Comparison of ENCODE assay signal across 23 mouse cellular contexts in the genomic region with DNA sequence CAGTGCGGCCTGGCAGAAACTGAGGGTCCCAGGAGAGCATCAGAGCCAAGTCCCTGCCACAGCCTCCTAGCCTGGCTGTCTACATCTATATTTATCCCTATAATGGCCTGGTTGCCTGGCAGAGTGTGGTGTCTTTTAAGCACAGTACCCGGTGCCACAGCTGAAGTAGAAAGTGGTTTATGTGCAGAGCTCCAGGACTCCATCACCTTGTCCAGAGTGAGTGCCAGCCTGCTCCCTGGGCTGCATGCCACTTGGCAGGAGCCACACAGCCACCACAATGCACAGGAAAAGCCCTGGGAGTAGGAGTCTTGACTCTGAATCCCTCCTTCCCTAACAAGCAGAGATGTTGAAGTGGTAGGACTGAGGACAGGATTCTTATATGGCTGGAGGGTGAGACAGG. TPM values are rescaled to one million over a fixed set of nuclear protein-coding genes. Genes with fewer than 3 reads are reported as not detected.
A peak's percentile ranks its signal among the peaks of the same experiment; 100 is the strongest.
DNase-seq lines count a peak whose midpoint lies in the region; ATAC-seq and TF ChIP-seq lines count a peak whose summit lies in the region.
"Had no signal": no experiment of that assay in that cellular context is flagged by ENCODE, and none has a peak within 500 bp of the region (broad histone marks: within the 10 kb centered on the region; RNA-seq: fewer than 3 reads in every experiment).

No protein-coding gene starts in this region.

- no peak overlapping the region for H3K4me3 ChIP-seq in forebrain, postnatal 0 days (ENCODE audit: low read depth, low read length)
- H3K4me3 ChIP-seq in forebrain, embryonic 13.5 days, result no peak overlapping the region
- no peak overlapping the region for H3K4me3 ChIP-seq in heart, embryonic 10.5 days
- no peak overlapping the region for H3K4me3 ChIP-seq in neural tube, embryonic 13.5 days
- no peak overlapping the region for H3K4me3 ChIP-seq in neural tube, embryonic 15.5 days (replicated peaks)
- H3K4me3 ChIP-seq: embryonic facial prominence, embryonic 10.5 days; kidney, embryonic 15.5 days; liver, embryonic 13.5 days; midbrain, embryonic 13.5 days; myocyte had no signal

- no peaks in the 10 kb centered on the region for H3K9me3 ChIP-seq in forebrain, postnatal 0 days (ENCODE audit: low read length)
- H3K9me3 ChIP-seq in forebrain, embryonic 13.5 days (replicated peaks), result no peaks in the 10 kb centered on the region
- no peaks in the 10 kb centered on the region for H3K9me3 ChIP-seq in heart, embryonic 10.5 days
- no peaks in the 10 kb centered on the region for H3K9me3 ChIP-seq in neural tube, embryonic 13.5 days
- no peaks in the 10 kb centered on the region for H3K9me3 ChIP-seq in neural tube, embryonic 15.5 days (replicated peaks)
- H3K9me3 ChIP-seq: embryonic facial prominence, embryonic 10.5 days; kidney, embryonic 15.5 days; liver, embryonic 13.5 days; midbrain, embryonic 13.5 days had no signal

- no peak overlapping the region for H3K9ac ChIP-seq in forebrain, postnatal 0 days
- H3K9ac ChIP-seq in forebrain, embryonic 13.5 days, result no peak overlapping the region
- no peak overlapping the region for H3K9ac ChIP-seq in neural tube, embryonic 13.5 days
- no peak overlapping the region for H3K9ac ChIP-seq in neural tube, embryonic 15.5 days (replicated peaks)
- H3K9ac ChIP-seq: kidney, embryonic 15.5 days; liver, embryonic 13.5 days; lung, embryonic 14.5 days; midbrain, embryonic 13.5 days had no signal

- H3K27me3 ChIP-seq in forebrain, postnatal 0 days (ENCODE audit: insufficient read depth, low read length), result no peaks in the 10 kb centered on the region
- 0 out of 2 replicates have a peak, but pooled peaks cover 6% of the 10 kb centered on the region for H3K27me3 ChIP-seq in forebrain, embryonic 13.5 days
- peaks cover 58% of the 10 kb centered on the region for H3K27me3 ChIP-seq in heart, embryonic 10.5 days (ENCODE audit: insufficient read depth, poor library complexity, severe bottlenecking)
- H3K27me3 ChIP-seq in neural tube, embryonic 13.5 days, result peaks cover 30% of the 10 kb centered on the region
- peaks cover 25% of the 10 kb centered on the region for H3K27me3 ChIP-seq in neural tube, embryonic 15.5 days (replicated peaks)

- no peaks in the 10 kb centered on the region for H3K36me3 ChIP-seq in forebrain, postnatal 0 days (ENCODE audit: insufficient read depth)
- no peaks in the 10 kb centered on the region for H3K36me3 ChIP-seq in forebrain, embryonic 13.5 days (ENCODE audit: poor library complexity, severe bottlenecking)
- H3K36me3 ChIP-seq in heart, embryonic 10.5 days, result no peaks in the 10 kb centered on the region
- H3K36me3 ChIP-seq in neural tube, embryonic 13.5 days, result no peaks in the 10 kb centered on the region
- no peaks in the 10 kb centered on the region for H3K36me3 ChIP-seq in neural tube, embryonic 15.5 days
- H3K36me3 ChIP-seq: embryonic facial prominence, embryonic 10.5 days; G1E; kidney, embryonic 15.5 days; liver, embryonic 13.5 days; midbrain, embryonic 13.5 days had no signal

- TF ChIP-seq CTCF in forebrain, postnatal 0 days (IDR thresholded peaks at IDR 0.05; ENCODE audit: low read depth), result no peak

- intact Hi-C loops in heart, postnatal 10 days (cut with DNase I), result loop anchor here (10.0 kb wide), 1 partner anchor 267 kb away; no protein-coding TSS in a partner anchor

- 45% methylated on average over 2 of the region's 2 CpGs for WGBS in forebrain, postnatal 0 days
- WGBS in forebrain, embryonic 13.5 days, result 77% methylated on average over 2 of the region's 2 CpGs
- 67% methylated on average over 2 of the region's 2 CpGs for WGBS in heart, embryonic 10.5 days
- WGBS in neural tube, embryonic 13.5 days, result 67% methylated on average over 2 of the region's 2 CpGs
- 59% methylated on average over 2 of the region's 2 CpGs for WGBS in neural tube, embryonic 15.5 days

- H3K4me1 ChIP-seq in forebrain, postnatal 0 days (ENCODE audit: insufficient read depth), result peaks cover 6% of the 10 kb centered on the region; the same call in 1 of the 2 replicates
- peaks cover 41% of the 10 kb centered on the region for H3K4me1 ChIP-seq in forebrain, embryonic 13.5 days
- peaks cover 15% of the 10 kb centered on the region for H3K4me1 ChIP-seq in heart, embryonic 10.5 days
- peaks cover 65% of the 10 kb centered on the region for H3K4me1 ChIP-seq in neural tube, embryonic 13.5 days (replicated peaks)
- peaks cover 53% of the 10 kb centered on the region for H3K4me1 ChIP-seq in neural tube, embryonic 15.5 days

- ATAC-seq in forebrain, postnatal 0 days, result no peak
- no peak for ATAC-seq in forebrain, embryonic 13.5 days
- no peak for ATAC-seq in neural tube, embryonic 13.5 days (ENCODE audit: low read depth)
- peak; percentile 36; the same call in 1 of the 2 replicates for ATAC-seq in neural tube, embryonic 15.5 days (ENCODE audit: low FRiP score)
- ATAC-seq: midbrain, embryonic 13.5 days had no signal

- no peak overlapping the region for H3K4me2 ChIP-seq in forebrain, postnatal 0 days (ENCODE audit: low read depth)
- H3K4me2 ChIP-seq in forebrain, embryonic 13.5 days, result no peak overlapping the region
- H3K4me2 ChIP-seq in neural tube, embryonic 13.5 days, result no peak overlapping the region
- H3K4me2 ChIP-seq in neural tube, embryonic 15.5 days, result no peak overlapping the region
- H3K4me2 ChIP-seq: kidney, embryonic 15.5 days; liver, embryonic 13.5 days; lung, embryonic 14.5 days; midbrain, embryonic 13.5 days had no signal

- peak; percentile 27 for DNase-seq in forebrain, postnatal 0 days
- peak; percentile 60 to 61 for DNase-seq in heart, postnatal 10 days
- DNase-seq in heart, embryonic 10.5 days (ENCODE audit: low spot score), result no peak
- DNase-seq in neural tube, embryonic 10.5 days (ENCODE audit: extremely low spot score, low spot score), result no peak
- no peak for DNase-seq in spleen, postnatal 10 days (ENCODE audit: low spot score in 2 of 2)
- DNase-seq: adrenal gland, adult 8-10 months; B cell, adult 2 months; cerebellum, adult 2 months; kidney, adult 11 months; kidney, postnatal 4 days; liver, embryonic 13.5 days; lung, embryonic 14.5 days; thymus, adult 2 months; thymus, postnatal 4 days had no signal

- no peak overlapping the region for H3K27ac ChIP-seq in forebrain, postnatal 0 days (ENCODE audit: low read depth, low read length)
- H3K27ac ChIP-seq in forebrain, embryonic 13.5 days, result no peak overlapping the region
- H3K27ac ChIP-seq in heart, embryonic 10.5 days, result no peak overlapping the region
- peak overlapping the region; percentile 49; the same call in 1 of the 2 replicates for H3K27ac ChIP-seq in neural tube, embryonic 13.5 days (replicated peaks)
- H3K27ac ChIP-seq in neural tube, embryonic 15.5 days (replicated peaks), result peak overlapping the region; percentile 63
- H3K27ac ChIP-seq: embryonic facial prominence, embryonic 10.5 days; kidney, embryonic 15.5 days; liver, embryonic 13.5 days; midbrain, embryonic 13.5 days; stomach, postnatal 0 days had no signal

RNA-seq across cellular contexts. Expression of a gene that starts 4.7 kb away (rescaled TPM):
- 49.2 and 68.8 TPM in 2 replicates for total RNA-seq in forebrain, postnatal 0 days (2014; rRNA removed)
- polyA plus RNA-seq in forebrain, postnatal 0 days (2015; fragmentation: Nextera tagmentation; extraction: Ambion mirVana), result 41.6 and 58.3 TPM in 2 replicates
- polyA plus RNA-seq in forebrain, embryonic 13.5 days (2015; fragmentation: Nextera tagmentation; extraction: Ambion mirVana), result 14.3 and 18.6 TPM in 2 replicates
- total RNA-seq in heart, postnatal 10 days (2021), result 1 to 10 TPM; 6.3 to 7.0 TPM
- 5.6 and 6.8 TPM in 2 replicates for polyA plus RNA-seq in heart, embryonic 10.5 days (2016; fragmentation: Nextera tagmentation; extraction: Ambion mirVana)
- polyA plus RNA-seq in neural tube, embryonic 13.5 days (2015; fragmentation: Nextera tagmentation; extraction: Ambion mirVana), result 21.1 and 22.0 TPM in 2 replicates
- 25.6 and 29.9 TPM in 2 replicates for polyA plus RNA-seq in neural tube, embryonic 15.5 days (2015; fragmentation: Nextera tagmentation; extraction: Ambion mirVana)

Comparison
In these comparisons a context has a peak if more than half of its experiments do, and no peak if none do; other contexts are left out.
1. DNase-seq: peak in forebrain, postnatal 0 days (single experiment) and heart, postnatal 10 days (2 of 2); none in heart, embryonic 10.5 days (single experiment), neural tube, embryonic 10.5 days (single experiment) and spleen, postnatal 10 days (0 of 2).
2. H3K27ac ChIP-seq: peak in neural tube, embryonic 13.5 days (single experiment) and neural tube, embryonic 15.5 days (single experiment); none in forebrain, postnatal 0 days (single experiment), forebrain, embryonic 13.5 days (single experiment) and heart, embryonic 10.5 days (single experiment).